Mouse (Mus musculus): ENCODE results near the gene Hoxd10.

Hoxd10 gene

DNA sequence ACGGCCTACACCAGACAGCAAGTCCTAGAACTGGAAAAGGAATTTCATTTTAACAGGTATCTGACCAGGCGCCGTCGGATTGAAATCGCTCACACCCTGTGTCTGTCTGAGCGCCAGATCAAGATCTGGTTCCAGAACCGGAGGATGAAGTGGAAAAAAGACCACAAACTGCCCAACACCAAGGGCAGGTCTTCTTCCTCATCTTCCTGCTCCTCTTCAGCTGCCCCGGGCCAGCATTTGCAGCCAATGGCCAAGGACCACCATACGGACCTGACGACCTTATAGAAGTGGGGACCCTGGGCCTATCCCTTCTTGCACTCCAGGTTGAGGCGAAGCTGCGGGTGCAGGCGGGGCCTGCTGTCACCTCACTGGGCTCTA, 36.6 kb downstream of the Hoxd10 start:
- CTCF ChIA-PET = no interaction called here

DNA sequence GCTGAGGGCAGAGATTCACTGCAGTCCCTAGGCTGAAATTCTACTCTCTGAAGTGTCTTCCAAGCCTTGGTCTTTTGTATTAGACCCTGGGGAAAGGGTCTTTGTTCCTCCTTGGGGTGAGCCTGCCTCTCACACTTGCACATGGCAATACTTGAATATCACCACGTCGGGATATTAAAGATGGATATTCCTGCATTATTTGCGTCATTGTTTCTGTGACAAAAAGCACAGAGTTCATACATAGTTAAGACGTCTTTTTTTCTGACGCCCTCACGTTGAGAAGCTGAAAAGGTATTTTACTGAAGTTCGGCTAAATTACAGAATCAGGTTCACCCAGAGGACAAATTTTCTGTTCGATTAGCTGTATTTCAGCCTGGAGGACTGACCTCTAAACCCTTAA, 38.6 kb downstream of the Hoxd10 start:
- CTCF ChIA-PET = interaction anchor here (0.6 to 0.7 kb wide), 3 partner anchors 24 to 1443 kb away, joined by 4 to 10 read pairs (median 5); no protein-coding TSS in a partner anchor

DNA sequence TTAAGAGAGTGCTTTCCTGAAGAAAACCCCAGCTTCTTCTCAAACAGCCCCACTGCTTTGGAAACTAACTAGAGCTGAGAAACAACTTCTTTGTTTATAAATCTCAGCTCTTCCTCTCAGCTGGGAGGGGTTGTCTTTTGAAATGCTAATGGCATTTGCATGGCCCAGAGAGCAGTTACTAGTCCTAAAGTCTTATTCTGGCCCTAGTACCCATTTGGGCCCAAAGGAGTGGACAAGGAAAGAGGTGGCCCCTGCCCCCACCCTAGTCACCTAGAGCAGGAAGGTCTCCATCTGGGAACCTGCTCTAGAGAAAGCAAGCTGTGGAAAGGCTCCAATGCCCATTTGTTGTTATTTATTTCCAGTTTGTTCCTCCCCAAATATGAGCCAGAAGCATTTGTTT, 39.3 kb downstream of the Hoxd10 start:
- CTCF ChIA-PET = interaction anchor here (0.6 kb wide), 1 partner anchor 25 kb away, joined by 4 read pairs; no protein-coding TSS in a partner anchor

DNA sequence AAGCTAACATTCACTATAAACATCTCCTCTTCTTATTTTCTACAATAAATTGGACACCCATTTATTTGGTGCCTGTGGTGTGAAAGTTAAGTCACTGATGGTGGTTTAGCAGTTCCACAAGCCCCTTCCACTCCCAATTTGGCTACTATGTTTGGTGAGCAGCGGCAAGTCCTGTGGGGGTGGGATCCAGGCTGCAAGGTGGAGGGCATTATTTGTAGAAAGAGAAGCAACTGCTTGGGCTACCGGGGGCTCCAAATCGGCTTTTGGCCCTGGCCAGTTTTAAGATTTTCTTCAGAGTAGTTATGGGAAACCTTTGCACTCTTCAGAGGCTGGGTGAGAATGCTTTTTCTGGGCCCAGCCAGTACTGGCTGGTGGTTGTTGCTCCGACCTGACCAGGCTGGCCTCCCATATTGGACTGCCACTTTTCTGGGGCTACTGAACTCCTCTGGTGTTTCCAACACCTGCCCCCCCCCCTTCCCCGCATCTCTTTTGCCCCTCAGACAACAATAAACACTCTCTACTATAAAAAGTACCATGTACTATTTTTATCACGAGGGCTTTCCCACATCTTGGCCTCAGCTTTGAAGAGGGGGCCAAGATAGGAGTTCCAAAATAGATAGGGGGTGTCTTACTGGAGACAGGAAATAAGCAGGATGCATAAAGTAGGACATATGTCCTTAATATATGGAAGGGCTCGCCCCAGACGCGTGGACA, 40.2 kb downstream of the Hoxd10 start:
- CTCF ChIA-PET = no interaction called here

DNA sequence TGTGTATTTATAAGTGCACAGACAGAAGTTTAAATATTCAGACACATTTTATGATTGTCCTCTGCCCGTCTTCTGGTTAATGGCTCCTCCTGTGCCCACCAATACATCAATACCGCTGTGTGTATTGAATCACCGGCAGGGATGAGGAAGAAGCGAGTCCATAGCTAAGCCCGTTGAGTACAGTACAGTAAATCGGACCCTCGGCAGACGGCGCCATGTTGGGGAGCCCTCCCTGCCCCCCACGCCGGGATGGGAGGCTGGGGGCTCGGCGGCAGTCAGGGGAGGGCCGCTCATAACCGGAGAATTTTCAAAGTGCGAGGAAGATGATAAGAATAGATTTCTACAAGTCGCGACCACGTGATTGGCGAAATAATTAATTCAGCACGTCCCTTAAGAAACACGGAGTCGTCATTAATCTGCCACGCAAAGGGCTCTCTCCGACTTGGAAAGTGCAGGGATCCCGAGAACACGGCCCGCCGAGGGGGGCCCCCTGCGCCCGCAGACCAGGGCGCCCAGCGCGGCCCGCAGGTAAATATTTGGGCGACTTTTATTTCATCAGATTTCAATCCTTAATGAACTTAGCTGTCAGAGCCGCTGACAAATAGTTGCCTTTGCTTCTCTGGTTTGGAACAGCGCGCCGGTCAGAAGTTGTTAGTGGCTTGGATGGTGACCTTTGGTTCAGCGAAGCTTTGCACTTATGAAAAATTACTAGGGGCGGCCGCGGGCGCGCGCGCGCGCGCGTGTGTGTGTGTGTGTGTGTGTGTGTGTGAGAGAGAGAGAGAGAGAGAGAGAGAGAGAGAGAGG, 41.0 kb downstream of the Hoxd10 start:
- CTCF ChIA-PET = no interaction called here

DNA sequence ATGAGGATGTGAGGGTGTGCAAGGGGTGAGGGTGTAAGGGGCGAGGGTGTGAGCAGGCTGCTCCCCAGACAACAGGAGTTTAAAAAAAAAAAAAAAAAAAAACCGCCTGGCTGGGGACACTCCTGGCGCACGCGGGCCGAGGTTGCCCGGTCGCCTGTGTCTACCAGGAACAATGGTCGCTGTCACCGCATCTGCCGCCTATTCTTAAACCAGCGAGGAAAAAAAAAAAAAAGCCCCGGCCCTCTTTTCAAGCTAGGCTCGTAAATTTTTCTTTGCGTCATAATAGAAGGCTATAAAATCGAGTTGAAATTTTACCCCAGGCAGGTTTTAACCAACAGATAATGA, 41.6 kb downstream of the Hoxd10 start:
- CTCF ChIA-PET = no interaction called here

DNA sequence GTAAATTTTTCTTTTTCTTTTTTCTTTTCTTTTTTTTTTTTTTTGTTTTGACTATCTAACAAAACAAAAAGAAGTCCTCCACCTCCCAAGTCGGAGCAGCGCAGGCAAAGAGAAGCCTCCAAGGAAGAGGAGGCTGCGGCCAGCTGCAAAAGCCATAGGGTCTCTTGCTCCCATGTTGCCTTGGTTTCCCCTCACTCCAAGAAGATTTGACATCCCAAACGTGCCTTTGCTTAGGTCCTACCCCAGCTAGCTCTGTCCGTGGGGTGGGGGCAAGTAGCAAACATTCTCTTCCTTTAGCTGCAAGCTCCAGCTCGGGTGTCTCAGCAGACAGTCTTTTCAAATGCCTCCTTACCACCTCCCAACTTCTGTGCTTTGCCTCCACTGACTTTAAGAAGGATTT, 42.0 kb downstream of the Hoxd10 start:
- CTCF ChIA-PET = no interaction called here

DNA sequence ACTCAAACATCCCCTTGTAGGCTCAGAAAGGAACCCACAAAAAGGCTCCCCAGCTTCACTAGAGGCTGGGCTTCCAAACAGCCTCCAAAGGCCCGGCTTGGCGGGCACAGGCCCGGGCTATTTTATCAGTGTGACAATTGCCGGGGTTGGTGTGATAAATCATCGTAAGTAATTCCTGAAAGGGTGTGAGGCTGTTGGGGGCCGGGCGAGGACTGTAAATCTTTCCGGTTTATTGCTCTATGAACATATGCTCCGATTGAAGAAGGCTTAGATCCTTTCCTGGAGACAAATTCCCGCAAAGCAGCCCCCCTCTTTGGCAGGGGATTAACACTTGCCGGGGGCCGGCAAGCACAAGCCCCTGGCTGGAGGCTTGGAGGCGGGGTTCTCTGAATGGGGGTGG, 42.7 kb downstream of the Hoxd10 start:
- CTCF ChIA-PET = no interaction called here

DNA sequence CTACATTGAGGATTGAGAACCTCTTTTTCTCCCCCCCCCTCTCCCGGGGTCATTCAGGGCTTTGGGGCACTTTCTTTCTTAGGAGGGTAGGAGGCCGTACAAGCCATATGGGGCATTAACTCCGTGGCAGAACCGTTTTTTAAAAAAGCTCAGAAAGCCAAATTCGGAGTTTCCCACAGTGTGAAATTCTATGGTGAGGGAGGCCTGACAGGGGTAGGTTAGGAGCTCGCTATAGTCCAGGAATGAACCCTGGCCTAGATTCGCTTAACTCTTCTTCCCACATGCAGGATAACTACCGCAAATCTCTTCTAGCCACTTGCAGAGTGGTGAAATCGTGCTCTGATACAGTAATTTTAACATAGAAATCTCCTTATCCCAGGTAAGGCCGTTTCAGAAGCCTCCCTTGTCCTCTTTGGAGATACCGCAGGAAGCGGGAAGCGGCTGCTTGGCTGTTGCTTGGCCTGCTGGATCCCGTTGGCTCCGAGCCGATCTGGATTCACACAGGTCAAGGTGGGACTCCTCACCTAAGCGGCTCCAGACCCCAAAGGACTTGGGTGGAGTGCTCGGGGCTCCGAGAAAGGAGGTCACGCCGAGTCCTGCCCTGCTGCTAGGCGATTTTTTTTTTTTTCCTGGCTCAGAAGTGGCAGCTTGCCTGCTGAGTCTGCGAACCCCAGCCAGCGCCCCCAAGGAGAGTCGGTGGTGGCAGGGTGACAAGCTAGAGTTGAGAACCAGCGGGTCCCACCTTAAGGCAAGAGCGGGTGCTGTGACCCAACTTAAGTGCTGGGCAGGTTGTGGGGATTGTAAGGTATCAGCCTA, 43.5 kb downstream of the Hoxd10 start:
- CTCF ChIA-PET = no interaction called here

DNA sequence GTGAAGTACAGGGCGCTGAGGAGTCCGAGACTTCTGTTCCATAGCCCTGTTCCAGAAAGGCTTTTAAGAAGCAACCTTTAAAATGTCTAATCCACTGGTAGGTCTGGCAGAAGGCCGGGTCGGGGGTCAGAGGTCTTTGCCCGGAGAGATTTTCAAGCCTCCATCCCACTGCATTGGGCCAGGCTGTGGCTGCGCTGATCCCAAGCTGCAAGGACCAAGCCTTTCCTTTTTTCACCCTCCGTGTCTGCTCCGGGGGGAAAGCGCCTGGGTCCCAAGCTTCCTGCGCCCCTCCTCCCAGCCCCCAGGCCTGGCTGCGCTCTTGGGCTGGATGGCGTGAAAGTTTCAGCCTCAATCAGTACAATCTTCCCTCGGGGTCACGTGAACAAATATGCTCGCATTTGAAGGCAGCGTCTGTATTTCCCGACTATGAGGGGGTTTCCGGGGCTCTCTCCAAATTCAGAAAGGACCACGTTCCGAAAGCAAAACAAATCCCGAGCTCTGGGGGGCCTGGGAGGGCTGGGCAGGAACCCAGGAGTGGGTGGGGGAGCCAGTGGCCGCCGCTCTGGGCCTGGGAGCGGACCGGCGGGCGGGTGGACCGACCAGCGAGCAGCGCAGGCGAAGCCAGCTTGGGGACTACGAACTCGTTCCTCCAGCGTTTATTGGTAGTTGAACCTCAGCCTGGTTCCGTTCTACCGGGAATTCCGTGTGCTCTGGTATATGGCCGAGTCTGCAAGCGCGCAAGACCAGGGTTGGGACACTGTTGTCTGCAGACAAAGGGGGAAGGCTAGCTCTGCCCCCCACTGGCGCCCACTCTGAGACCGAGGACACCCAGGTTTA, 44.3 kb downstream of the Hoxd10 start:
- CTCF ChIA-PET = no interaction called here

DNA sequence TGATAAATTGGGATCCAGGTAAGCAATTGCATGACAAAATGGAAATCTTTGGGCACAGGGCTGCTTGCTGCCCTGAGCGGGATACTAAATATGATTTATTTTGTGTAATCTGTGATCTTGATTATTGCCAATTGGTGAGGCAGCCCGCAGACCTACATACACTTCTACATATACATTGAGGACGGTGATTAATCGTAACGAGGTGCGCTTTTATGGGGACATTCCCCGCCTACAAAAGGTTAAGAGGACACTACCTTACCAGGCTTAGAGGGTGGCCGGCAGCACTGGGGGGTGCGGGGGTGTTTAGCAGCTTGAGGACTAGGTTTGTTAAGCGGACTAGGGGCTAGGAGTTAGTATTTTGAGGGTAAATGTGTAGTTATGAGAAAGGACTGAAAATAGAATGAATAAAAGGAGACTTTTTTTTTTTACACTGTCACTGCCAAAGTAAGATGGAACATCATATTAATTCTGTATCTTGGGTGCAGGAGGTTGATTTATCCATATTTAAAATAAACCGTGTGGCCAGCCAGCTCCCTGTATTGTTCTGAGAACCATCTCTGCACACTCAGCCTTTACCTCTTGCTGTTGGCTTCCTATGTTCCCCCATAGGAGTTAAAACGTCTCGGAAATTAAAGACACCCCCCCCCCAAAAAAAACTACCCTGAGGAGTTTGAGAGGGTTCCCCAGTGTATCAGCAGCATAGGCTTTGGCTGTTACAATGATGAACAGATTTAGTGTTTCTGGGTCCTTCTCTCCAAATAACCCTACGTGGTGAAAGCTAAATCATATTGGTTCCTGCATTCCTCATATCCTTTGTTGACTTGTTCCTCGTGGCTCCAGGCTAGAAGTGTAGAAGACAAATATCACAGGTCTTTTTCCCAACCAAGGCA, 45.2 kb downstream of the Hoxd10 start:
- CTCF ChIA-PET = no interaction called here

DNA sequence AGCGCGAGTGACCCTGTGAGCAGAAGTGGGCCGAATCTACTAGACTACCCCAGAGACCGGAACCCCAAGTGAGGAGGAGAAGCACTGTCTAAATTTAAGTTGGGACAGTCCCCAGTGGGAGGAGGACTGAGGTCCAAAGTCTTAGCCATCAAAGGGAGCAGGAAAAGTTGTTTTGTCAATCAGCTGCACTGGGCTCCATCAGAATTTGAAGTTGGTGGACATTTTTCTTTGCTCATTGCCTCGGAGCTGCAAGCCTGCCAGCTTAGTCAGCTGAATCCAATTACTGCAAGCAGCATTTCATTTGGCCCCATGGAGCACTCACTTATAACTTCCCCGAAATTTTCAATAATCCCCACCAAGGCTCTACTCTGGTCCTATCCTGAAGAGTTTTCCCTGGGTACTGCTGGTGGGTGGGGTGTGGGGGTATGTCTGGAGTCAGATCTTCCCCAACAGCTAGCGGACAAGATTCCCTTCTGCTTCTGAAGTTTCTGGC, 45.9 kb downstream of the Hoxd10 start:
- CTCF ChIA-PET = no interaction called here

DNA sequence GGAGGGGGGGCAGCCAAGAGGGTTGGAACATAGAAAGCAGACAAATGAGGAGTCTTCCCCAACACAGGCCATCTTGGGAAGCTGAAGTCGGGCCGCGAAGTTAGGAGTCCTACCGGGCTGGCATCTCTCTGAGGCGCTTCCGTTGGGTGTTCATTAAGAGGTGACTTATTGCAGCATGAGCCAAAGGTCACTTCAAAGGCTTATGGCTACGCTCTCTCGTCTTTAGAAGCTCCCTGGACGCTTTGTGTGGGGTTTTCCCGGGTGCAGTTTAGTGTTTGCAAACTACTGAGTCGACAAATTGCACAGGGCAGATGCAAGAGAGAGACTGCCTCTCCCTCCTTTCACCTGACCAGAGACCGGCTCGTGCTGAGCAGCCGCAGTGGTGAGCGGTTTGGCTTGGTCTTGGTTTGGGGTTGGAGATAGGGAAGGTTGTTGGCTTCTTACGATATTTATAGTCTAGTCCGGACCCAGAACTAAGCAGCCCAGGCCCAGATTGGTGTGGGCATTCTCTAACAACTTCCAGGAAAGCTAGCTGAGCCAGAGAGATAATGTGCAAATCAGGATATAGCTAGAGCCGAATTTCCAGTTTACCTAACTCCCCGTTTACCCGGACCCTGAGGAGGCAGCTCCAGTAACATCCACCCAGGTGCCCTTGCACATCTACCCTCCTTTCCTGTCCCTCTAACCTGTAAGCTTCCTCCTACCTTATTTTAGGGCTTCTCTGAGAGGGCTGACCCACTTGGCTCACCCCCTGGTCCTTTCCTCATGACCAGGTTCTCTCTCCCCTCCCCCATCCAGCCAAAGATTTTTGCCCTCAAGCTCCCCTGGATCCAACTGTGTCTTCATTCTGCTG, 47.1 kb downstream of the Hoxd10 start:
- CTCF ChIA-PET = no interaction called here

DNA sequence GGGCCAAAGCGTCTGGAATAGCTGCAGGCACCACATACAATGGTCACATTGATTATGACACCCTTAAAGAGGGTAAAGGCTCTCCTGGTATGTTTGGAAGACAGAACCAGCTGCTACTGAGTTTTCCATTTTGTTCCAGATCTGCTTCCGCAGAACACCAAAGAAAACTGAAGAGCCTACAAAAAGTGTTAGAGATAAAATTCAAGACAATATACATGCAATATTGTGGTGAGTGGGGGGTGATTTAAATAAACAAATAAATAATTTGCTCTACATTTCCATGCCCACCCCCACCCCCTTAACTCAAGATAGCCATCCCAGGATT, 47.7 kb downstream of the Hoxd10 start:
- CTCF ChIA-PET = no interaction called here

DNA sequence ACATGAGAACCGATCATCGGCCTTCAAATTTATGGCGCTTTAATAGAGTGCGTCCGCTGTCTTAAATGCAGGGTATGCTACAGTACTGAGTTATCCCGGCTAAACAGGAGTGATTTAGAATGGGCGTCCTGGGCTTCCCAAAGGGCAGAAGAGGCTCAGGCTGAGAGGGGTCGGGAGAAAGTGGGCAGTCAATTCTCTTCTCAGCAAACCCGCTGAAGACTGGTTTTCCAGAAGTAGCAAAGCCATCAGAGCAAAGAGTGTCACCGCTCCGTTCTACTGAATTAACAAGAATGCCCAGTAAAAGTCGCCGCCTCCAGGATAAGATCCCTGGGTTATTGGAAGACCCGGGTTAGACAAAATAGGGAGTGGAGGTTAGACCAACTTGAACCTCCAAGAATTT, 48.1 kb downstream of the Hoxd10 start:
- CTCF ChIA-PET = no interaction called here

DNA sequence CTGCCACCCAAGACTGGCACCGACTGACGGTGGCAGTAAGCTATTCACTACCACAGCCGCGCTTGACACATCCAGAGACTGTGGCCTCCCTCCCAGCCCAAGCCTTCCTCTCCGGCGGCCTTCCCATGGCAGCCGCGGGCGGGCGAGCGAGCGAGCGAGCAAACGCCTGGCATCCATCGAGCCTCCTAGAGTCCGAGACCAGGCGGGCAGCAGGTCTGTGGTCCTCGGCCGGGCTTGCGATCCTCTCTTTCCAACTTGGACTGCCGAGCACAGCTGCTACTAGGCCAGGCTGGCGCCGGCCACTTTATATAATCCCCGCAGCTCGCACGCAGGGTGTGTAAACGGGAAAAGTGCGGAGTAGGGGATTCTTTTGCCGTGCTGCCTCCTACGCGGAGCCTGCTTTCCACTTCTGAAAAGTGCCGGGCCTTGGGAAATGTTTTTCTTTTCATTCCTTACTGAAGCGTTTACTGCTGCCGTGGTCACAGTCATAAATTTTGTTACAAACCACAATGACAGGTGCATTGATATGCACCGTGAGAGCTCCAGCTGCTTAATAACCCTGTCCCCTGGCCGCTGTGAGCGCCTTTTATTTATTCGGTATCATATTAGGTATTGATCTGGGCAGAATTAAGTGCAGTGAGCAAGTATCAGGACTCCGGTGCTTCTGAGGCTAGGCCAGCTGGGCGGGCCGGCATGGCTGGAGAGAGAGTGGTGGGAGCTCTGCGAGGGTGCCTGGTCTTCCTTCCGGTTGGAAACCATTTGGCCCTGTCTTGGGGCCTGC, 48.8 kb downstream of the Hoxd10 start:
- CTCF ChIA-PET = no interaction called here

DNA sequence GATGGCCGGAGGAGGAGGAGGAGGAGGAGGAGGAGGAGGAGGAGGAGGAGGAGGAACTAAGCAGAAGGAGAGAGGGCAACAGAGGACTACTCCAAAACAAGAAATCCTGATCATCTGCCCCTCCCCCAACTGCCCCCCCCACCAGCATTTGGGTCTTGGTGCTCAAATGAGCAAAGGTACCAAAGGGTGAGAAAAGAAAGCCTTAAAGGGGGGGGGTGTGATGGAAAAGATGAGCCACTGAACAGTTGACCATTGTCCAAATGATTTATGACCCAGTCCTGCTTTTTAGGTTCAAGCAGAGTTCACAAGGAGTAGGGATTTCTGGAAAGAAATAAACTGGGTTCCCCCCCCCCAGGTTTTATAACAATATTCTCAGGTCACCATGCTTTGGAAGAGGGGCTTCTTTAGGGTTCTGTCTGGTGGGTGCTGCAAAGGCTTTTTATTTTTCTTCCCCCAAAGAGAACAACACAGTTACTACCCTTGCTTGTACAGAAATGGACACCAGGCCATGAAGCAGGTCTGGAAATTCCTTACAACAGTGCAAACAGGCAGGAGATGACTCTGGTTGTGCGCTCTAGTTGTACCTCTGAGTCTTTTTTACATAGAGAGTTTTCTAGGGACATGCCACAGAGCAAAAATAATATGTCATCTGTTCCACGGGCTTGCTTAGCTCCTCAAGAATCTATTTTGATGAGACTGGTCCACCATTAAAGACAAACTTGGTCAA, 49.7 kb downstream of the Hoxd10 start:
- CTCF ChIA-PET = no interaction called here

DNA sequence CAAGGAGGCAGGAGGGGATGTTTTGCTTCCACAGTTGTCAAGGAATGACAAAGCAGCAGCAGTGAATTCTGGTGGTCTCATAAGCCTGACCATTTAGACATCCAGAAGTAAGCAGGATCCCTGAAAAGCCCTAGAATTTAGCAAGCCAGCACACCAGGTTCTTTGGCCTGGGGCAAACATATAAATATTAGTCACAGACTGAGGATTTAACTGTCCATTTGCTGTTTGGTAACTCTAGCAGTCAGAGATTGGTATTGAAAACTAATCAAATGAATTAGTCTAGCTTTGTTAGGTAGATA, 50.2 kb downstream of the Hoxd10 start:
- CTCF ChIA-PET = no interaction called here
